Mouse (Mus musculus): ENCODE data around the gene Mapk1ip1. TPM values are rescaled to one million over a fixed set of nuclear protein-coding genes. Genes with fewer than 3 reads are reported as not detected.

The Mapk1ip1 gene
- polyA plus RNA-seq, 1 experiment from 2014 or later = 16.2 TPM

DNA sequence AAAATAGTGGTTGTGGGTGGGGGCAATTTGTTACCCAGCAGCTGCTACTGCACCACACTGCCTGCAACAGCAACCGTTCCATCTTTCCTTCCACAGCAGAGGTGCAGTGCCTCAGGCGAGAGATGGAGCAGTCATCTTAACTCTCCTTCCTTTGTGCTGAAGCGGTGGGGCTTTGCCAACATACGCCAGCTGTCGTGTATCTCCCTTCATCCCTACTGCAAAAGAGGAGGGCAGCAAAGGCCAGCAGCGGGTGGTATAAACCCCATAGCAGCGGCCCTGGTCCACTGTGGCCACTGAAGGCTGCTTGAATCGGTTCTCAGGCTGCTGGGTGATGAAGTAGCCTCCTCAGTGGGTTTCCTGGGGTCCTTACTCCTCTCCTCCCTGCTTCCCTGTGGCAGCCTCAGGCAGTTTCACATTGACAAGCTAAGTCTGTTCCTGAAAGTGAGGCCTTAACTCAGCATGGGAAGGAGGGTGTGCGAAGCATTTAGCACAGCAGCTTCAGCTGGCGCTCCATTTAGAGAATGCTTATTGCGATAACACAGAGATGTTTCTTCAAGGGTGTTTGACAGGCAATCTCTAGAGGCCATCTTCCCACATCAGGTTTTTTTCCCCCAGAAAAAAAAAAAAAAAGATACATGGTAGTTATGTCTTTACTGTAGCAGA is 32.7 kb downstream of the Mapk1ip1 start:
- no peaks in the 10 kb centered on the region for H3K9me3 ChIP-seq (ENCODE audit: control insufficient read depth, low read length)
- no peak overlapping the region for H3K4me2 ChIP-seq
- DNase-seq (ENCODE audit: low spot score, missing footprints) = no peak
- no peak overlapping the region for H3K9ac ChIP-seq (ENCODE audit: low read length)
- H3K36me3 ChIP-seq (ENCODE audit: control insufficient read depth, insufficient read depth, low read length) = no peaks in the 10 kb centered on the region
- no peak for ATAC-seq (ENCODE audit: low FRiP score)
- H3K27me3 ChIP-seq (ENCODE audit: control insufficient read depth, insufficient read depth, low read length) = no peaks in the 10 kb centered on the region
- H3K27ac ChIP-seq (ENCODE audit: low read depth, low read length) = no peak overlapping the region
- WGBS = 79% methylated on average over 11 of the region's 11 CpGs
- H3K4me1 ChIP-seq (ENCODE audit: control insufficient read depth, insufficient read depth, low read length) = no peaks in the 10 kb centered on the region
- H3K4me3 ChIP-seq (ENCODE audit: low read depth, low read length) = no peak overlapping the region

DNA sequence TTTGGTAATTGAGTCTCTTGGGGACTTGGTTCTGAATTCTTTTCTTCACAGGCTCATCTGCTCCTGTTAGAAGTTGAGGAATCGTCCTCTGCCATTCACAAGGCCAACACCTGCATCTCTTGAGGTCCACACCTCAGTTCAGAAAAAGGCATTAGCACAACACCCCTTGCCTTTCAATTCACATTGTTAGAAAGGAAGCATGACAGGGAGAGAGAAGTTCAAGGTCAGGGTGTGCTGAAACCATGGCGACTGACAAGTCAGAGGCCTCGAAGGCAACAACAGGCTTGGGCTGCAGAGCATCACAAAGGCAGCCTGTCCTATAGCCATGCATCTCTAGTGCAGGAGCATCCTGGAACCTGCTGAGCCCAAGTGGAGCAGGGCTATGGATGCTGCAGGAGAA is 38.9 kb downstream of the Mapk1ip1 start:
- Histone ChIP-seq H3K4me1 (ENCODE audit: control insufficient read depth, insufficient read depth, low read length) (no peaks in the 10 kb centered on the region), H3K9ac (ENCODE audit: low read length) (no peak overlapping the region), H3K4me3 (ENCODE audit: low read depth, low read length) (no peak overlapping the region), H3K27ac (ENCODE audit: low read depth, low read length) (no peak overlapping the region), H3K9me3 (ENCODE audit: control insufficient read depth, low read length) (no peaks in the 10 kb centered on the region; the same call in 1 of the 2 replicates), H3K36me3 (ENCODE audit: control insufficient read depth, insufficient read depth, low read length) (no peaks in the 10 kb centered on the region), H3K4me2 (no peak overlapping the region), H3K27me3 (ENCODE audit: control insufficient read depth, insufficient read depth, low read length) (no peaks in the 10 kb centered on the region)
- ATAC-seq (ENCODE audit: low FRiP score) = no peak
- DNase-seq (ENCODE audit: low spot score, missing footprints) = no peak
- 92% methylated on average over 3 of the region's 3 CpGs for WGBS

DNA sequence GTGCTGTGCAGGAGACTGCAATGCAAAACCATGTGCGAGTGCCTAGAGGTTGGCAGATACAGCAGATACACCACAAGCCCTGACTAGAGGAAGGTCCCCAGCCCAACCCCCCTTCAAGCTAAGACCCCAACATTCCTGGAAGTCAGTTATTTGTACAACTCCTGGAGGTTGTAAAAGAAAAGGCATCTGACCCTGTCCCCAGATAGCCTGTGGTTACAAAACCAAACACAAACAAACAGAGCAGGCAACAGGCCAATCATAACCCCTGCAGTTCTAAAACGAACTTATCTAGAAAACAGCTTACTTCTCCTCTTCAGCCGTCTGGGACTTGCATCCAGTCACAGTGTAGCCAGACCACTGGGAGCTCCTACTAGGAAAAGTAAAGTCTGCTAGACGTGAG is 42.7 kb downstream of the Mapk1ip1 start:
- Histone ChIP-seq H3K36me3 (ENCODE audit: control insufficient read depth, insufficient read depth, low read length) (no peaks in the 10 kb centered on the region), H3K4me2 (no peak overlapping the region), H3K9ac (ENCODE audit: low read length) (no peak overlapping the region), H3K27me3 (ENCODE audit: control insufficient read depth, insufficient read depth, low read length) (no peaks in the 10 kb centered on the region), H3K9me3 (ENCODE audit: control insufficient read depth, low read length) (no peaks in the 10 kb centered on the region; the same call in 1 of the 2 replicates), H3K4me3 (ENCODE audit: low read depth, low read length) (no peak overlapping the region), H3K27ac (ENCODE audit: low read depth, low read length) (no peak overlapping the region), H3K4me1 (ENCODE audit: control insufficient read depth, insufficient read depth, low read length) (no peaks in the 10 kb centered on the region)
- no peak for DNase-seq (ENCODE audit: low spot score, missing footprints)
- 50% methylated on average over 4 of the region's 4 CpGs for WGBS
- no peak for ATAC-seq (ENCODE audit: low FRiP score)

DNA sequence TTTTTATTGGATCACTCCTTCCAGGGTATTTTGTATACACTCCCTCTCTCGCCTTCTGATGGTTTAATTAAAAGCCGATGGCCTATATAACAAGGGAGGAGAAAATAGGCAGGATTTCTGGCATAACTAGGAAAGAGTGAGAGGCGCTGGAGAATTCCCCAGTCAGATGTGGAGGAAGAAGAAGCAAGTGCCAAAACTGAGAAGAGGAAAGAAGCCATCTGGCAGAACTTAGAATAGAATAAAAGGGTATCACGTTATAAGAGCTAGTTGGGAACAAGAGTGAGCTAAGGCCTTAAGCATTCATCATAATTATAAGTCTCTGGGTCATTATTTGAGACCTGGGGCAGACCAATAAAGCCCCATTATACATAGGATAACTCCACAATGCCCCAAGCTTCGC is 58.0 kb downstream of the Mapk1ip1 start:
- H3K4me2 ChIP-seq = no peak overlapping the region
- no peaks in the 10 kb centered on the region for H3K36me3 ChIP-seq (ENCODE audit: control insufficient read depth, insufficient read depth, low read length)
- H3K27me3 ChIP-seq (ENCODE audit: control insufficient read depth, insufficient read depth, low read length) = no peaks in the 10 kb centered on the region
- H3K4me3 ChIP-seq (ENCODE audit: low read depth, low read length) = no peak overlapping the region
- no peak overlapping the region for H3K27ac ChIP-seq (ENCODE audit: low read depth, low read length)
- no peaks in the 10 kb centered on the region for H3K4me1 ChIP-seq (ENCODE audit: control insufficient read depth, insufficient read depth, low read length)
- DNase-seq (ENCODE audit: low spot score, missing footprints) (no peak), ATAC-seq (ENCODE audit: low FRiP score) (no peak)
- 87% methylated on average over 5 of the region's 5 CpGs for WGBS
- no peaks in the 10 kb centered on the region for H3K9me3 ChIP-seq (ENCODE audit: control insufficient read depth, low read length)
- no peak overlapping the region for H3K9ac ChIP-seq (ENCODE audit: low read length)

Other genes with a start within 250 kb of the Mapk1ip1 start
- gene Ppp2r2d, start 194 bp downstream of the Mapk1ip1 start, polyA plus RNA-seq (2014; fragmentation: Nextera tagmentation; extraction: Ambion mirVana) = 76.2 and 79.7 TPM in 2 replicates
- 80.0 and 86.1 TPM in 2 replicates for gene Bnip3, start 63.2 kb upstream of the Mapk1ip1 start, polyA plus RNA-seq (2014; fragmentation: Nextera tagmentation; extraction: Ambion mirVana)
- 0.59 and 0.87 TPM in 2 replicates for gene Jakmip3, start 94.5 kb upstream of the Mapk1ip1 start, polyA plus RNA-seq (2014; fragmentation: Nextera tagmentation; extraction: Ambion mirVana)
- 167 and 179 TPM in 2 replicates for gene Dpysl4, start 239.7 kb upstream of the Mapk1ip1 start, polyA plus RNA-seq (2014; fragmentation: Nextera tagmentation; extraction: Ambion mirVana)

Data from midbrain, embryonic 11.5 days (tissue).